Mouse (Mus musculus): ENCODE measurements around the gene Lmx1a.

Lmx1a gene

DNA sequence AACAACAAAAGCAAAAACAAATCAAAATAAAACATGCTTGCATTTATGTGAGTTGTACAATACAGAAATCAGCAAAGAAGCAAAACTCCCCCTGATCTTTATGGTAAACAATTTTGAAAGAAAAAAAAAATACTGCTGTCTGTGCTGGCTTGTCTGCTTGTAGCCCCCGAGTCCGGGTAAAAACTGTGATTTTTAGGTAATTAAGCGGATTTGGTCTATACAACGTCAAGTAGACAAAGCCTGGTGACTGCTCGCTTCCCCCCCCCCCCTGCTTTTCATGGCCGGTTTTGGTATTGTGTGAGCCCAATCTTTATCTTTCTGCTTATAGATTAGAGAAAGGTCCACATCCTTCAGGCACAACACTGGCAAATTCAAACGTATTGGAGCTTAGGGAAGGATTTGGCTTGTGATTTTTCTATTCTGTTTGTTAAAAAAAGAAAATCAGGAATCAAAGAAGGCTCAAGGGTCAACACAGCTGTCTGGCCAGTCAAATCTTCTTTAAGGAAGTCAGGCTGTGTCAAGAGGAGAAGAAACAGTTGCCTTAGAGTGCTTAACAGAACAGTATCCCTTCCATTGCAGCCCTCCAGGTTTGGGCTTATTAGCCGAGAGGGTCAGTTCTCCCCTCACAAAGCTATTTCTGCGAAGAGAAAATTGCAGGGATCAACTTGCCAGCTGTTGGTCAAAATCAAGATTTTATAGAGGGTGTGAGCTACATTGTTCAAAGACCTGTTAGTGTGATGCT, 4.6 kb downstream of the Lmx1a start:
- DNase-seq (ENCODE audit: low spot score in 2 of 2), result no peak

GRCm38 (mm10) chr1:167694731-167695130, 5.7 kb downstream of the Lmx1a start:
- DNase-seq (ENCODE audit: low spot score in 2 of 2), result no peak

GRCm38 (mm10) chr1:167695910-167696459, 6.9 kb downstream of the Lmx1a start:
- no peak for DNase-seq (ENCODE audit: low spot score in 2 of 2)

DNA sequence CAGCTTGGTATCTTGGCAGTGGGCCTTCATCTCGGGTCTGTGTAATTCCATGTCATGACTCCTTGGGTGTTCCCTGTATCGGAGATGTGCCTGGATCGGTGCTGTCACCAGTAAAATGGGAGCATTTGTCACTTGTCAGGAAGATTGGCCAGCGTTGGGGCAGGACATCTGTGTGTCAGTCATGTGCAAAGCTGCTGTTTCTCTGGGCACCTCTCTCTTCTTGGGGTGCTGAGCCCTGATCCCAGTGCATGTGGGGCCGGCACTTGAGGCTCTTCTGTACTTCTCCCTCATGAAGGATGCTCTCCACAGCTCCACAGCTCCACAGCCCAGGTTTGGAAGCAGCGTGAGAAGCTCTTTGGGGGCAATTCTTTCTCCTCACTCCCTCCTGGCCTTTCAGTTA, 10.7 kb downstream of the Lmx1a start:
- no peak for DNase-seq (ENCODE audit: low spot score in 2 of 2)

GRCm38 (mm10) chr1:167700221-167700620, 11.2 kb downstream of the Lmx1a start:
- no peak for DNase-seq (ENCODE audit: low spot score in 2 of 2)

DNA sequence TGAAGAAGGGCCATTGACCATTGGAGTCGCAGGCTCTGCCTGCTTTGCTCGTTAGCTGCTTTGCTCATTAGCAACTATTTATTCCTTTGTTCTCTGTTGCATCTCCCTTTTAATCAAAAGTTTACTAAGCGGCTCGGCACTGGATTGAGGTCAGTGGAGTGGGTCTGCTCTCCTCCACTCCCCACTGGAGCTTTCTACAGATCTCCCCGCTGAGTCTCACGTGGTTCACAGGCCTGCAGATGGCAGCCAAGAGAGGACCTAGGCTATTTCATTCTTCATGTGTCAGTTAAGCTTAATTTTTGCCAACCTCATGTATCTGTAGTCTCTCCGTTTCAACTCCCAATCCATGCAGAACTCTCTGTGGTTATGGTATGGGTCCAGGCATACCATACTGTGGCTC, 16.5 kb downstream of the Lmx1a start:
- no peak for DNase-seq (ENCODE audit: low spot score in 2 of 2)

- no peak for DNase-seq (ENCODE audit: low spot score in 2 of 2)
Observed at GRCm38 (mm10) chr1:167708761-167709160, 19.7 kb downstream of the Lmx1a start.

DNA sequence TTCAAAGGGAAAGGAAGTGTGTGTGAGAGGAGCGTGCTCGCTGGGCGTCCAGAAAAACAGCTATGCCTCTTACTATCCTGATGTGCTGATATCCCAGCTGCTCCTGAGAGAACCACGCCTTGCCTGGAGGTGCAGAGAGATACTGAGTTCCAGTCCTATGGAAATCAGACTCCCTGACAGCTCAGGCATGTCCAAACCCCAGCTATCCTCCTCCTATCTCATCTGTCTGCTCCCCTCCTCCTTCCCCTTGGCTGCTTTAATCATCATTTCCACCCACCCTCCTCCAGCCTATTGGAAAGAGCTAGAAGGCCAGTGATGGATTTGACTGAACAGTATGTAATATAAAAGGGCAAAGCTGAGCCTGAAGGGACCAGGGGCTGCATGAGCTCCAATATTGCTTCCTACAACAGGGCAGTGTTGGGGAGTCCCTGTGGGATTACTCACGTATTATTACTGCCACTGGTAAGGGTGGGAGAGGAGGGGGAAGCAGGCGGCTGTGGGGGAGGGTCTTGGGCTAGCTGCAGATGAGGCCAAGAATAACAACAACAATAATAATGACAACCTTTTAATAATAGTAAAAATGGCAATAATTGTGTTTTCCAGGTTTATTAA, 26.8 kb downstream of the Lmx1a start:
- DNase-seq (ENCODE audit: low spot score in 2 of 2), result no peak

DNA sequence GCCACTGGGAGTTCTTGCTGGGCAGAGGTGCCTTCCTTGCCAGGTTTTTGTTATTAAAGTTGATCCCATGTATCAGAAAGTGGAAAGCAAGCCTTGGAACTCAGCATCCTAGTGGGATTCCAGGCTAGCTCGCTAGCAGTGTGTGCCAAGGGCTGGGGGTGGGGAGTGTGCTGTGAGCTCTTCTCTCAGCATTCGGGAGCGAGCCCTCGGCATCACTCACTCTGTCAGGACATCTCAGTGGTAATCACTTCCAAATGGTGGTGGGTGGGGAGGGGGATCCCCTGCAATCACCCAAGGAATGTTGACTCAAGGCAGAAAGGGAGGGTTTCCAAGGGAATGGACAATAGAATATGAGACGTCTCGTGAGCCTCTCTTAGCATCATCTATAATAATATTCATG, 45.4 kb downstream of the Lmx1a start:
- DNase-seq (ENCODE audit: low spot score in 2 of 2), result no peak

DNA sequence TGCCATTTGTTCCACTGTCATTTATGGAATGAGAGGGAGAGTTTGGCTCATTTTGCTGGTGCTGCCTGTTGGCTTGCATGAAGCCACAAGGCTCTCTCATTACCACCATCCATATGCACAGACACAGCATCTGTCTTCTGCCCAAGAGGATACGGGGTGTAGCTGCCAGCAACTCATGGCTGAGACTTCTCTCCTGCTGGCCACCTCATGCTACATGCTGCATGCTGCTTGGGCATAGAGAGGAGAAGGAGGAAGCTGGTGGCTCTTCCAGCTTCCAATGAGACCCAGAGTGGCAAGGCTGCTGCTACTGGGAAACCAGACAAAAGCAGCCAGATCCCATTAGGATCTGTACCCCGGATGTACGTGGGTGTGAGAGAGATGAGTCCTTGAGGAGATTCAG, 47.8 kb downstream of the Lmx1a start:
- DNase-seq (ENCODE audit: low spot score in 2 of 2), result no peak

DNA sequence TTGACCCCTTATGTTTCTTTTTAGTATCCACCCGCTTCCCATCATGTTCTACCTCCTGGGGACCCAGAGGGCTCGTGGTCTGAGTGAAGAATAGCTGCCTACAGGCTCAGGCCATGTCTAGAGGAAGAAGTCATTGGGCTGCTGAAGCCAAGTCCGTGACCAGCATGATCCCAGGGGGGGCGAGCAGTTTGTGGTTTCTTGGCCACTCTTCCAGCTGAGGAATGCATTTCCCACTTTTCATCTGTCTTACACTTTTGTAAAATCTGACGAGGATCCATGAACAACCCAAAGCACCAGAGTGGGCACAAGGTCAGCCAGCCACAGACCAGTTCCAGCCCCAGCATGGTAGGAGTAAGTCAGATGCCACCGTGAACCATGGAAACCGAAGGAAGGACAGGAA, 50.2 kb downstream of the Lmx1a start:
- no peak for DNase-seq (ENCODE audit: low spot score in 2 of 2)

GRCm38 (mm10) chr1:167746676-167747075, 57.6 kb downstream of the Lmx1a start:
- no peak for DNase-seq (ENCODE audit: low spot score in 2 of 2)

DNA sequence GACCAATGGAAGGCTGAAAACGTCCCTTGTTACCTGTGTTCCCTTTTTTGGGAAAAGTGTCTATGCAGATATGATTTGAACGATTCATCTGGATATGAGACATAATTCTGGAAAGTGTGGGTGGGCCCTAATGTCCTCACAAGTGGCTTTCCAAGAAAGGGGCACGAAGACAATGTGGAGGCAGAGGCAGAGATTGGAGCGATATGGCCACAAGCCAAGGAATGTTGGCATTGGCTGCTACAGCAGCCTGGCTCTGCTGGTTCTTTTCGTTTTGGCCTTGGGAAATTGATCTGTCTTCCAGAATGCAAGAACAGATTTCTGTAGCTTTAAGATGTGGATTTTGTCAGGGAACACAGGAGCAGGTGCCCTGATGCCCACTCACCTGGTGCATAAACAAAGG, 63.6 kb downstream of the Lmx1a start:
- no peak for DNase-seq (ENCODE audit: low spot score in 2 of 2)

DNA sequence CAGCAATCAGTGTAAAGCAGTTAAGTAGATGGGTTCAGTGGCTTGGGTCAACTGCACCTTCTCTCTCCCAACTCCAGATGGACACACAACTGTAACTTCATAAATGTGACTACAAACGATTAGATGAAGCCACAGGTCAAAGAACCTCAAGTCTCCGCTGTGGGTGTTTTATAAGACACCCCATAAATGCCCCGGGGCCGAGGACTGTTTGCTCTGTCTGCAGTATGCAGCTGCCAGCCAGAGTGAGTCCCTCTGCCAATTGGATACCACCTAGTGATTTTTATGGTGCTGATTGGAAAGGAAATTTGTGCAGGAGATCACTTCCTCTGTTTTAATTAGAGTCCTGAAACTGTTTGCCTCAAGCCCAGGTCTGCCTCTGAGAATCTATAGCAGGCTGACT, 65.0 kb downstream of the Lmx1a start:
- DNase-seq (ENCODE audit: low spot score in 2 of 2), result no peak

- no peak for DNase-seq (ENCODE audit: low spot score in 2 of 2)
Observed at GRCm38 (mm10) chr1:167754636-167755522, 65.8 kb downstream of the Lmx1a start.

DNA sequence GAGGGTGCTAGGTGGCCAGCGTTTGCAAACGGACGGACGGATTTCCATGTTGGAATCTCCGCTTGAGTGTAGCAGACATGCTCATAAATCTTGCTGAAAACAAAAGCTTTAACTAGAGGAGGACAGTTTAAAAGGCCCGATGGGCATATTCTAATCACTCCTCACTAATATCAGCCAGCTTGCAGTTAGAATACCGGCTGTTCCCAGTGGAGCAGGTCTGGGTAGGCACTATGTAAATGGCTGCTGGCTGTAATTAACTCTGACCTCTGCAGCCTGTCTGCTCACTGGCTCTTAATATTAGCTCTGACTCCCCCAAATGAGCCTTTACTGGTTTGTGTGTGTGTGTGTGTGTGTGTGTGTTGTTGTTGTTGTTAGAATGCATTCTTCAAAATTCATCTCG, 69.2 kb downstream of the Lmx1a start:
- DNase-seq (ENCODE audit: low spot score in 2 of 2), result no peak

DNA sequence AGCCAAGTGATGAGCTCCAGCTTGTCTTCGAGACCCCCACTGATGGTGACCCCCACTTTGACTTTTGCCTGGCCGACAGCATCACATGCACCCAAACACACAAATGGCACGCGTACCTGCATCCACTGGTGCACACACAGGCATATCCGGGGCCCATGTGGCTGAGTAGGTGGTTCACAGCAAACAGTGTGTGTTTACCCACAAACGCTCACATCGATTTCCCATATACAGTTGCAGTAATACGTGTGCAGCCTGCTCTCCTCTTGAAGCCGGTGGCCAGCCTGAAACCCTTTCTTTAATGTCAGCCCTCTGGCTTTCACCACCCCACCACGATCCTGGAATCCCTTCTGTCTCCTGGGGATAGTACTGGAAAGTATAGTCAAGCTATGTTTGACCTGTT, 71.3 kb downstream of the Lmx1a start:
- DNase-seq (ENCODE audit: low spot score in 2 of 2), result no peak

DNA sequence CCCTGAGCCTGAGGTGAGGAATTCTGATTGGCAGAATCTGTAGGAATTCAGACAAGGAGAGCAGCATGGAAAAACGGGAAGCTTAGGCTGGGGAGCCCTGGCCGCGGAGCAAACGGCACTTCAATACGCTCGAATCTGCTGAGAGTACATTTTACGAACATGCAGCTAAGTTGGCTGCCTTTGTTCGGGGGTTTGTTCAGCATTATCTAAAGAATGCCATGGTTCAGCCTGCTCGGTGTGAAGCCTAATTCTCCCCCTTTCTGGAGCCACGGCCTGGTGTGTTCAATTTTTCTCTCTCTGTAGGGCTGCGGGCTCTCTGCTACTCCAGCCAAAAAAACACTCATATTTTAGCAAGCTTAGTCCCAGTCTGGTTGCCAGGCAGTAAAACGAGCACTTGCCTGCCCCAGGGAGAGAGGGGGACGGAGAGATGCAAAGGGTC, 72.8 kb downstream of the Lmx1a start:
- DNase-seq (ENCODE audit: low spot score in 2 of 2), result no peak

- no peak for DNase-seq (ENCODE audit: low spot score in 2 of 2)
Observed at GRCm38 (mm10) chr1:167766619-167767018, 77.6 kb downstream of the Lmx1a start.

DNA sequence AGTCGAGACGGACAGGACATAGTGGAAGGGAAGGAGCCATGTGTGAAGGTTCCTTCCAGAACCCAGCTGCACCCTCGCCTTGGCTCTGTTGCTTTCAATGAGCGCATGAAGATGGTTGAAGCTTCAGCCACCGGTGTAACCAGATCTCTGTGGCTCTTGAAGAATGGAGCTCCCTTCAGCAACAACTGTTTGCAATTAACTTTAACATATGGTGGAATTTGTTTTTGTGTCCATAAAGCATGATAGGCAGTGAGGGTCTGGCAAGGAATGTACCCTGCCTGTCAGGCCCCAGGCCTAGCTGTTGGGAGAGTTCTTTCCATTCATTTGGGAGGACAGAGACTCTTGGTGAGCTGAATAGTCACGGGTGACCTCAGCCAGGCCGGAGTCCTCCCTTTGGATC, 81.4 kb downstream of the Lmx1a start:
- DNase-seq (ENCODE audit: low spot score in 2 of 2), result no peak

DNA sequence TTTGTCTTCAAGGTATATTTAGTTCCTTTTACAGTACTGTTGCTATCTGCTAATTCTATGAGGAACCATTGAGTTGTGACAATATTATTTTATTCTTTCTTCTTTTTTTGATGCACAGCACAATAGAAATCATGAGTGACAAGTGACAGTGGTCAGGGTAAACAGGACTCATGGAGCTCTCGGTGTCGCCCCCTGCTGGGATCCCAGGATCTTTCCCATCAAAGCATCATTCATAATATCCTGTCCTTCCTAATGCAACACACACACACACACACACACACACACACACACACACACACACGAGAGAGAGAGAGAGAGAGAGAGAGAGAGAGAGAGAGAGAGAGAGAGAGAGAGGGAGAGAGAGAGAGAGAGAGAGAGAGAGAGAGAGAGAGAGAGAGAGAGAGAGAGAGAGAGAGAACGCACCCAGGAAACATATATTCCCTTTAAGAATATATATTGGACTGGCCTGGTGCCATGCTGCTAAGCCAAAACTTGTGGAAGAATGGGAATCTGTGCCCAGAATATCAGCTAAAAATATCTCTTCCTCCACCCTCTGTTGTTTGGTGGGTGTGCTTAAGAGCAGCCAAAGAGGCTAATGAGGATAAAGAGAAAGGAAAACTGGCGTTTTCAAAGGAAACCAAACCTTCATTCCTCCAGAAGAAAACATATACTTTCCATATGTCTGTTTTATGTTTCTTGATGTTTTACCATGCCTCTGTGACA, 90.9 kb downstream of the Lmx1a start:
- DNase-seq (ENCODE audit: low spot score in 2 of 2), result no peak

Data from heart, adult 9 months (tissue).